Mouse (Mus musculus) neural tube, embryonic 13.5 days (tissue): ENCODE results near the gene Trpm1. TPM values are rescaled to one million over a fixed set of nuclear protein-coding genes. Genes with fewer than 3 reads are reported as not detected.

Experiments
- ATAC-seq: fragments of 200-750 bp; cut with Nextera tagmentation; 2 replicates; pipeline ENCODE4 v1.8.0; 2017; ENCODE audit warnings: low read depth, mild to moderate bottlenecking, moderate TSS enrichment, moderate library complexity
- H3K27ac ChIP-seq: fragments of 300-500 bp; sonication (generic); replicated peaks from 2 replicates; pipeline ENCODE4 v1.5.1; 2015; ENCODE audit warnings: moderate library complexity, mild to moderate bottlenecking, inconsistent platforms
- H3K27me3 ChIP-seq: fragments of 300-500 bp; sonication (generic); 2 replicates; pipeline ENCODE4 v1.6.1; 2015; ENCODE audit warnings: mild to moderate bottlenecking, inconsistent platforms
- H3K36me3 ChIP-seq: fragments of 300-500 bp; sonication (generic); 2 replicates; pipeline ENCODE4 v1.6.1; 2015; ENCODE audit warnings: mild to moderate bottlenecking, inconsistent platforms
- H3K4me1 ChIP-seq: fragments of 300-500 bp; sonication (generic); replicated peaks from 2 replicates; pipeline ENCODE4 v1.6.1; 2015; ENCODE audit warnings: inconsistent platforms
- H3K4me2 ChIP-seq: fragments of 300-500 bp; sonication (generic); 2 replicates; pipeline ENCODE4 v1.6.1; 2015; ENCODE audit warnings: inconsistent platforms, mild to moderate bottlenecking, moderate library complexity
- H3K4me3 ChIP-seq: fragments of 300-500 bp; sonication (generic); 2 replicates; pipeline ENCODE4 v1.5.1; 2015; ENCODE audit warnings: mild to moderate bottlenecking, inconsistent platforms
- H3K9ac ChIP-seq: fragments of 300-500 bp; sonication (generic); 2 replicates; pipeline ENCODE4 v1.6.1; 2015; ENCODE audit warnings: moderate library complexity, mild to moderate bottlenecking, inconsistent platforms
- H3K9me3 ChIP-seq: fragments of 300-500 bp; sonication (generic); 2 replicates; pipeline ENCODE4 v1.6.1; 2016; ENCODE audit warnings: inconsistent platforms
- WGBS: fragments of 180-500 bp; shearing (Covaris S2); methylation state at CpG from one replicate; pipeline ENCODE4 v1.1.7; 2015; 5-methylcytosine and 5-hydroxymethylcytosine counted together
- polyA plus RNA-seq: library from polyadenylated mRNA; unstranded; fragments of >200 nt; fragmentation: Nextera tagmentation; extraction: Ambion mirVana; gene quantifications from 2 replicates; pipeline ENCODE4 v1.2.1, GENCODE M21; 2015

Trpm1 gene
- polyA plus RNA-seq, 1 experiment from 2014 or later: not detected

DNA sequence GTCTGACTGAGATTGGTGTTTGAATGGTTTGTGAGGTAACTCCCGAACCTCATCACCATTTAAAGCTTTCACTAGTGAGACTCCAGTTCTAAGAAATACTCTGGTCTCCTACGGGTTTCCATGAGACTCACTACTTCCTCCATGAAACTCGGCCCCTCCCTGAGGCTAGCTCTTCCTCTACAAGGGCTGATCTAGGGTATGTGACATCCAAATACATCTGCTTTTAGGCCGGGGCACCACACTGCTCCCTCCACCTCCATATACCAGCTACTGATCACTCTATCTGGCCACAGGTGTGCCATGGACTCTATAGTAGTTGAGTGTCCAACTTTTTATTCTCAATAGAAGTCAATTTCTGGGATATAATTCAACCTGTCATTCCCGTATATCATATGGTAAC, 69.6 kb downstream of the Trpm1 start:
- H3K4me3 ChIP-seq: no peak overlapping the region
- no peak for ATAC-seq
- no peaks in the 10 kb centered on the region for H3K9me3 ChIP-seq
- no peaks in the 10 kb centered on the region for H3K27me3 ChIP-seq
- H3K36me3 ChIP-seq: no peaks in the 10 kb centered on the region
- WGBS: 90% methylated on average over 5 of the region's 5 CpGs
- H3K9ac ChIP-seq: no peak overlapping the region
- no peak overlapping the region for H3K4me2 ChIP-seq
- H3K27ac ChIP-seq: no peak overlapping the region
- 0 out of 2 replicates have a peak, but pooled peaks cover 4% of the 10 kb centered on the region for H3K4me1 ChIP-seq

DNA sequence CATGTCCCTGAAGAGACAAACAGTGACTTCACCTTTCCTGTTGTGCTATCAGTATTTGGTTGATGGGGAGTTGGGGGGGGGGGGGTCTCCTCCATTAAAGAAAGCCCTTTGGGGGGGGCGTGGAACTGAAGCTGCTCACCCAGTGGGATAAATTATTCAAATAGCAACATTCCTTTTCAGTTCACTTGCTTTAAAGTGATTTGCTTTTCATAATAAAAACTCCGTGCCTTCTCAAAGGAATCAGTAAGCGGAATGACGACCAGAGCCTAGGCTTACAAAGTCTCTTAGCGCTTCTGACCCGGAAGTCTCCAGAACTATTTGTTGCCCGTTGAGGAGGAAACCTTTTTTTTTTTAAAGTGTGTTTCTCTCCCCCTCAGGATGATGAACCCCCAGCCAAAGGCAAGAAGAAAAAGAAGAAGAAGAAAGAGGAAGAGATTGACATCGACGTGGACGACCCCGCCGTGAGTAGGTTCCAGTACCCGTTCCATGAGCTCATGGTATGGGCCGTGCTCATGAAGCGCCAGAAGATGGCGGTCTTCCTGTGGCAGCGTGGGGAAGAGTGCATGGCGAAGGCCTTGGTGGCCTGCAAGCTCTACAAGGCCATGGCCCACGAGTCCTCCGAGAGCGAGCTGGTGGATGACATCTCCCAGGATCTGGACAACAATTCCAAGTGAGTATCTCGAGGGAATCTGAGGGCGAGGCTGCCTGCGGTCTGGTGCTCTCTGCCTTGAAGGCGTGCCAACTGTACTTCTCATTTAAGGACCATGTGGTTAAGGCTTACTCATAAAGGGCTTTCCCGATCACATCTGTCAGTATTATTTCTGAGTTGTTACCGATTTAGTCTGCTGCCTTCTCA, 72.9 kb downstream of the Trpm1 start:
- Histone ChIP-seq H3K27me3 (no peaks in the 10 kb centered on the region), H3K4me1 (0 out of 2 replicates have a peak, but pooled peaks cover 4% of the 10 kb centered on the region), H3K4me2 (no peak overlapping the region), H3K9ac (no peak overlapping the region), H3K4me3 (no peak overlapping the region), H3K36me3 (no peaks in the 10 kb centered on the region), H3K27ac (no peak overlapping the region), H3K9me3 (no peaks in the 10 kb centered on the region)
- 70% methylated on average over 27 of the region's 27 CpGs for WGBS
- no peak for ATAC-seq

DNA sequence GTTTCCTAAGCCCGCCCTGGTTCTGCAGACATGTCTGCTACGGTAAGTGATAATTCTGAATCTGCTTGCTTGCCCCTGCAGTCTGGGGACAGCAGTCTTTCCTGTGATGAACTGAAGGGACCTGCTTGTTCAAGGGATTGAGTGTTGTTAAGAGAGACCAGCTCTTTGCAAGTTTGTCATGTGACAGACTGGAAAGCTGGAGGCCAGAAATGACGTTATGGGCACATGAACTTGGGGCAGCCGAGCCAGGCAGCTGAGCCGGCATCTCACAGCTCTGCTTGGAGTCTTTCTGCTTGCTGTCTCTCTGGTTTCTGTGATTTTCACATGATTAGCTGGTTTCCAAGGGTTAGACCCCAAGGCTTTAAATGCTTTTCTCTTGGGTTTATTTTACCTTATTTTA, 74.0 kb downstream of the Trpm1 start:
- Histone ChIP-seq H3K4me2 (no peak overlapping the region), H3K9ac (no peak overlapping the region), H3K27ac (no peak overlapping the region), H3K9me3 (no peaks in the 10 kb centered on the region), H3K36me3 (no peaks in the 10 kb centered on the region), H3K27me3 (no peaks in the 10 kb centered on the region), H3K4me1 (0 out of 2 replicates have a peak, but pooled peaks cover 4% of the 10 kb centered on the region), H3K4me3 (no peak overlapping the region)
- ATAC-seq: no peak
- WGBS: 87% methylated on average over 5 of the region's 5 CpGs

DNA sequence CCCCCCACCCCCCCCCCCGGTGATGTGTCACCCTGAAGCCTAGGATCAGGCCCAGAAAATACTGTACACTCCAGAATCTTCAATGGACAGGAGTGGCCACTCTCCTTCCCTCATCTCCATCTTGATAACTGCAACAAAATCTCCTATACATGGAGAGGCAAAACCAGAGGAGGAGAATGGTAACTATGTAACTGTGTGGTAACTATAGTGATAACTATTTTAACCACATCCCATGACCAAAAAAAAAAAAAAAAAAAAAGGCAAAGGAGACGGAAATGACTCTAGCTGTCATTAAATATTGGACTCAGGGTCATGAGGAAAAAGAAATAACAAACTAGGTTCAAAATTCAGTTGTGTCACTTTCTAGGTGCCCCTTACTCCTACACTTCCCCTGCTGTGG, 74.7 kb downstream of the Trpm1 start:
- no peak for ATAC-seq
- no peak overlapping the region for H3K27ac ChIP-seq
- H3K9me3 ChIP-seq: no peaks in the 10 kb centered on the region
- 0 out of 2 replicates have a peak, but pooled peaks cover 4% of the 10 kb centered on the region for H3K4me1 ChIP-seq
- 76% methylated on average over 2 of the region's 2 CpGs for WGBS
- no peak overlapping the region for H3K9ac ChIP-seq
- no peaks in the 10 kb centered on the region for H3K36me3 ChIP-seq
- no peak overlapping the region for H3K4me3 ChIP-seq
- H3K27me3 ChIP-seq: no peaks in the 10 kb centered on the region
- no peak overlapping the region for H3K4me2 ChIP-seq

DNA sequence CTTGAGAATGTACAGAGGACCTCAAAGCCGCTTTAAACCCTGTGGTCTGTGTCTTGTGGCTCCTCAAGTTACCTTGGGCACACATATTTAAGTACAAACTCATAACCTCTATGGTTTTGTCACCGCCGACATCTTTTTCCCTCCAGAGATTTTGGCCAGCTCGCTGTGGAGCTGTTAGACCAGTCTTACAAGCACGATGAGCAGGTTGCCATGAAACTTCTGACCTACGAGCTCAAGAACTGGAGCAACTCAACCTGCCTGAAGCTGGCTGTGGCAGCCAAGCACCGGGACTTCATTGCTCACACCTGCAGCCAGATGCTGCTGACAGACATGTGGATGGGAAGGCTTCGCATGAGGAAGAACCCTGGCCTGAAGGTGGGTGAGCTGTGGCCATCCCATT, 76.3 kb downstream of the Trpm1 start:
- H3K4me3 ChIP-seq: no peak overlapping the region
- no peaks in the 10 kb centered on the region for H3K36me3 ChIP-seq
- no peaks in the 10 kb centered on the region for H3K9me3 ChIP-seq
- H3K4me2 ChIP-seq: no peak overlapping the region
- no peaks in the 10 kb centered on the region for H3K27me3 ChIP-seq
- ATAC-seq: no peak
- H3K27ac ChIP-seq: no peak overlapping the region
- 95% methylated on average over 8 of the region's 8 CpGs for WGBS
- no peak overlapping the region for H3K9ac ChIP-seq
- H3K4me1 ChIP-seq: 0 out of 2 replicates have a peak, but pooled peaks cover 4% of the 10 kb centered on the region

DNA sequence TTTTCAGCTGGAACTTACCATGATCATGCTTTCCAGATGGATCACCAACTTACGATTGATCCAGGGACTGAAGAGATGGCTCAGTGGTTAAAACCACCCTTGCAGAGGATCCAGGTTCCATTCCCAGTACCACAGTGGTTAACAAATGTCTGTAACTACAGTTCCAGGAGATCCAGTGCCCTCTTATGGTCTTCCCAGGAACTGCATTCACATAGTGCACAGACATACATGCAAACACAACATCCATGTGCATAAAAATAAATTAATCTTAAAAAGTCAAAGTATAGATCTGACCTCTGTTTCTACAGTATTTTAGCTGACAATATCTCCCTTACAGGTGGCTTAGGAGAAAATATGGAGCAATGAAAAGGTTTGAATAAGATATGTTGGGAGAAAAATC, 77.4 kb downstream of the Trpm1 start:
- Histone ChIP-seq H3K4me1 (0 out of 2 replicates have a peak, but pooled peaks cover 4% of the 10 kb centered on the region), H3K27ac (no peak overlapping the region), H3K9ac (no peak overlapping the region), H3K9me3 (no peaks in the 10 kb centered on the region), H3K4me2 (no peak overlapping the region), H3K36me3 (no peaks in the 10 kb centered on the region), H3K27me3 (no peaks in the 10 kb centered on the region), H3K4me3 (no peak overlapping the region)
- no peak for ATAC-seq
- WGBS: 100% methylated on average over 1 of the region's 1 CpGs

DNA sequence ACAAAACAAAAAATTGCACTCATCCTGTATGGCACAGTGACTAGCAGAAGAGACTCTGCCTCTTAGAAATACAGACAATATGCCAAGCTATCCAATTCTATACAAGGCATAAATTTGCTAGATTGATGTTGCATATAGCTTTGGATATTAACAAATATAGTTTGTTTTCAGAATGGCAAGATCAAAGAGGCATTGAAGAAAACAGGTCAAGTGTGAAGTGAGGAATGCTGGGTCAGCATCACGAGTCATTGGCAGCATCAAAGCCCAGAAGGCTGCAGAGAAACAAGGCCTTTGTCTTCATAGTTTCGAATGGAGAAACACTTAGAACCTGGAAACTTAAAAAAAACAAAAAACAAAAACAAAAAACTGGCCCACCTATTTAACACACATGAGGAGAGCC, 78.4 kb downstream of the Trpm1 start:
- ATAC-seq: no peak
- Histone ChIP-seq H3K9me3 (no peaks in the 10 kb centered on the region), H3K27ac (no peak overlapping the region), H3K36me3 (no peaks in the 10 kb centered on the region), H3K4me1 (no peaks in the 10 kb centered on the region), H3K4me2 (no peak overlapping the region), H3K4me3 (no peak overlapping the region), H3K9ac (no peak overlapping the region), H3K27me3 (no peaks in the 10 kb centered on the region)
- WGBS: 46% methylated on average over 2 of the region's 2 CpGs

GRCm38 (mm10) chr7:64234310-64234820, 80.7 kb downstream of the Trpm1 start:
- H3K4me1 ChIP-seq: no peaks in the 10 kb centered on the region
- no peak overlapping the region for H3K27ac ChIP-seq
- WGBS: 89% methylated on average over 5 of the region's 5 CpGs
- no peak overlapping the region for H3K4me3 ChIP-seq
- H3K4me2 ChIP-seq: no peak overlapping the region
- H3K36me3 ChIP-seq: no peaks in the 10 kb centered on the region
- no peak for ATAC-seq
- no peaks in the 10 kb centered on the region for H3K9me3 ChIP-seq
- H3K9ac ChIP-seq: no peak overlapping the region
- H3K27me3 ChIP-seq: no peaks in the 10 kb centered on the region

DNA sequence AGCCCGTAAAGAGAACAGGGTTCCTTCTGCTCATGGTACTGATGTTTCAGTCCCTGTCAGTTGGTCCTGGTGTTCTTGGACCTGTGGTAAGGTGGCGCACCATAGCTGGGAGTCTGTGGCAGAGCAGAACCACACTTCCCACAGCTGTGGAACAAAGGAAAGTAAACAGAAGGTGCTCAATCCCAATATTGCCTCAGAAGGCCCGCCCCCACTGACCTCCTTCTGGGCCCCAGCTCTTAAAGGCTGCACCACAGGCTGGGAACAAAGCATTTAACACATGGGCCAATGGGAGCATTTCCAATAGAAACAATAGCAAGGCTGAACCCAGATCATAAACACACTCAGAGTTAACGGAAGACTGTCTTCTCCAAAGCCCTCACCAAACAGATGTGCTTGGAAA, 82.9 kb downstream of the Trpm1 start:
- 54% methylated on average over 4 of the region's 4 CpGs for WGBS
- Histone ChIP-seq H3K27ac (no peak overlapping the region), H3K9me3 (no peaks in the 10 kb centered on the region), H3K4me1 (no peaks in the 10 kb centered on the region), H3K9ac (no peak overlapping the region), H3K4me3 (no peak overlapping the region), H3K4me2 (no peak overlapping the region), H3K27me3 (no peaks in the 10 kb centered on the region), H3K36me3 (no peaks in the 10 kb centered on the region)
- peak; percentile 23; the same call in 1 of the 2 replicates for ATAC-seq

GRCm38 (mm10) chr7:64237747-64238146, 84.1 kb downstream of the Trpm1 start:
- H3K27ac ChIP-seq: no peak overlapping the region
- ATAC-seq: no peak
- WGBS: 93% methylated on average over 8 of the region's 8 CpGs
- no peaks in the 10 kb centered on the region for H3K9me3 ChIP-seq
- no peaks in the 10 kb centered on the region for H3K27me3 ChIP-seq
- no peak overlapping the region for H3K4me2 ChIP-seq
- no peak overlapping the region for H3K4me3 ChIP-seq
- H3K9ac ChIP-seq: no peak overlapping the region
- H3K36me3 ChIP-seq: no peaks in the 10 kb centered on the region
- no peaks in the 10 kb centered on the region for H3K4me1 ChIP-seq

DNA sequence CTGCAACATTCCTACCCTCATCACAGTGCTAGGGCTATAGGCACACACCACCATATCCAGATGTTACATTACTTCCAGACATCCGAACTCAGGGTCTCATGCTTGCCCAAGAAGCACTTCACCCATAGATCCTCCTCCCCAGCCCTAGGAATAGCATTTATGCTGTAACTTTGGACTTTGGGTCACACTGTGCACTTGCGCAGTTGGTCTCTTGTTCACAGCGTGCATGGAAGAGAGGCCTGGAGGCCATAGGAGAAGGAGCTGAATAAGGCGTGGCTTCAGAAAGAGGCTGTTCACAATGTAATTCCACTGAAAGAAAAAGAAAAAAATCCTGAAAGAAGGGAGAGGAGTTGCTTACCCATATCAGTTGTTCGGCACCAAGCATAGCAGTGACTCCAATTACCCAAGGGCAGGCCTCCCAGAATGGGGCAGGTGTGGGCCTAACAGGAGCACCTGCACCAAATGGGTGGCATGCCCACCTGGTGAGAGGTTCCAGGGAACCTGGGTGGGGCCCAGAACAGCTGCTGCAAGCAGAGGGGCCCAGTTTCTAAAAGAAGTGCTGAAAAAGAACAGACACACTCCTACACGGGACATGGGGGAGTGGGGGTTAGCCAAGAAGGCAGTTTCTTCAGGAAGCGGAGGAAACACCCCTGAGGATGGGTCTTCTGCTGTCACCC, 84.9 kb downstream of the Trpm1 start:
- Histone ChIP-seq H3K27me3 (no peaks in the 10 kb centered on the region), H3K4me1 (no peaks in the 10 kb centered on the region), H3K27ac (no peak overlapping the region), H3K4me2 (no peak overlapping the region), H3K36me3 (no peaks in the 10 kb centered on the region), H3K9ac (no peak overlapping the region), H3K9me3 (no peaks in the 10 kb centered on the region), H3K4me3 (no peak overlapping the region)
- ATAC-seq: no peak
- WGBS: 93% methylated on average over 7 of the region's 7 CpGs

DNA sequence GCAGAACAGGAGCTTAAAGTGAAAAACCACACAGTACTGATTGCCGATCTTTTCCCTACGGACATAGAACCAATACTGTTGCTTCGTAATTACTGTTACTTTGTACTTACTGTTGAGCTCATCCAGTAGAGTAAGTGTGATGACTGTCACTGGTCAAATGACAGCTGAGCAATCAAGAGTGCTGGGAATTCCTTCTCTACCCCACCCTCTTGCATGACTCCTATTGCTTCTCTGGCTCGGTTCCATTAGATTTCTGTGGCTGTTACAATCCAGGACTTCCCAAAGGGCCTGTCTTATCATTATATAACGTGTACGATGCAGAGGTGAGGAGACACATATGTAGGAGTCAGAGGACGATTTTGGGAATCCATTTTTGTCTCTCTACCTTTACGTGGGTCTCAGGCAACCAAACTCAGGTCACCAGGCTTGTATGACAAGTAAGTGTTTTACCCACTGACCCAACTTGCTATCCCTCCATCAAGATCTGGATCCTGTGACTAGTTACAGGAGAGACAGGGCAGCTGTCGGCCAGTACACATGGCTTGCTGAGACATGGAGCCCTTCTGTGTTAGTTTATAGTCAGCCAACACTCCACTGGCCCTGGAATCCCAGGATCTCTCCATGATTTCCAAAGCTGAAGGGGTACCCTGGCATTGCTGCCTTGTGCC, 85.6 kb downstream of the Trpm1 start:
- no peak for ATAC-seq
- H3K4me3 ChIP-seq: no peak overlapping the region
- no peaks in the 10 kb centered on the region for H3K36me3 ChIP-seq
- no peaks in the 10 kb centered on the region for H3K9me3 ChIP-seq
- 83% methylated on average over 9 of the region's 9 CpGs for WGBS
- no peak overlapping the region for H3K4me2 ChIP-seq
- no peaks in the 10 kb centered on the region for H3K4me1 ChIP-seq
- no peak overlapping the region for H3K27ac ChIP-seq
- H3K27me3 ChIP-seq: no peaks in the 10 kb centered on the region
- no peak overlapping the region for H3K9ac ChIP-seq
